Mouse (Mus musculus): ENCODE measurements around the gene Rock2. TPM values are rescaled to one million over a fixed set of nuclear protein-coding genes. Genes with fewer than 3 reads are reported as not detected.

Gene Rock2
- polyA plus RNA-seq, 1 experiment from 2014 or later, result 5.3 TPM

DNA sequence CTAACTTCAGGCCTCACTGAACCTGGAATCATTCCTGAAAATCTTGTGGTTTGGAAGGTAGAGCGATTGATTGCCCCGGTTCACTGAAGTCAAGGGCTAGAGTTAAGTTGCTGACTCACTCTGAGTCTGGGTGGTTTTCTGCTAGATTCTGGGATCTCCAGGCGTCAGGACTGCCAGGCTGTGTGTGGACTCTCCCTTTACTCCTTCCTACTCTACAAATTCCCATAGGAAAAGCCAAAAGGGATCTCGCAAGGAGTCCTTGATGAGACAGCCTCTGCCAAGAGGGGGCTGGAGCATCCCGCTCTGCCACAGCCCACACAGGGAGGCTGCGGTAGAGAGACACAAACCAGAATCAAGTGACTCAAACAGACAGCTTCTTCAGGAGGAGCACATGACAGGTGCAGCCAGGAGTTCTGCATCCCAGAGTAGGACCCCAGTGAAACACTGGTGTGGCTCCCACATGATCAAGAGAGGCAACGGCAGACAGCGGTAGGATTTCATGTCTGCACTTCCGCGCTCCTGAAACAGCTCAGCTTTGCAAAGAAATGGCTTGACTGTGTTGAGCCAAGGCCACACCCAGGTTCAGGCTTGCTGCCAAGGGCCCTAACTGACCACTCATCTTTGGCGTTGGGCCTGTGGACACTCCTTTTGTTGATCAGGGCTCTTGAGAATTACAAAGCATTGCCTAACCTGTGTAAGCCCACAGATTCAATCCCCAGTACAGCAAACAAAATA lies 41.1 kb upstream of the Rock2 start:
- ATAC-seq (peak; percentile 91), DNase-seq (peak; percentile 84)
- H3K9me3 ChIP-seq (ENCODE audit: low read length), result no peaks in the 10 kb centered on the region
- H3K27me3 ChIP-seq (ENCODE audit: insufficient read depth, low read length), result no peaks in the 10 kb centered on the region
- no peaks in the 10 kb centered on the region for H3K36me3 ChIP-seq (replicated peaks; ENCODE audit: insufficient read depth, low read length)
- H3K27ac ChIP-seq (ENCODE audit: low read depth), result peak overlapping the region; percentile 55
- H3K4me1 ChIP-seq (ENCODE audit: insufficient read depth), result peaks cover 8% of the 10 kb centered on the region; the same call in 1 of the 2 replicates
- TF ChIP-seq CTCF (IDR thresholded peaks at IDR 0.05; ENCODE audit: low read depth) (no peak), EP300 (IDR thresholded peaks at IDR 0.05; ENCODE audit: low read depth) (no peak)
- WGBS (ENCODE audit: insufficient replicate concordance), result 67% methylated on average over 11 of the region's 11 CpGs
- H3K4me2 ChIP-seq (ENCODE audit: low read depth, low read length), result peak overlapping the region; percentile 46
- no peak overlapping the region for H3K4me3 ChIP-seq (ENCODE audit: low read depth, low read length)
- H3K9ac ChIP-seq (replicated peaks), result 0 out of 2 replicates have a peak overlapping the region, but pooled peaks have one; percentile 26

DNA sequence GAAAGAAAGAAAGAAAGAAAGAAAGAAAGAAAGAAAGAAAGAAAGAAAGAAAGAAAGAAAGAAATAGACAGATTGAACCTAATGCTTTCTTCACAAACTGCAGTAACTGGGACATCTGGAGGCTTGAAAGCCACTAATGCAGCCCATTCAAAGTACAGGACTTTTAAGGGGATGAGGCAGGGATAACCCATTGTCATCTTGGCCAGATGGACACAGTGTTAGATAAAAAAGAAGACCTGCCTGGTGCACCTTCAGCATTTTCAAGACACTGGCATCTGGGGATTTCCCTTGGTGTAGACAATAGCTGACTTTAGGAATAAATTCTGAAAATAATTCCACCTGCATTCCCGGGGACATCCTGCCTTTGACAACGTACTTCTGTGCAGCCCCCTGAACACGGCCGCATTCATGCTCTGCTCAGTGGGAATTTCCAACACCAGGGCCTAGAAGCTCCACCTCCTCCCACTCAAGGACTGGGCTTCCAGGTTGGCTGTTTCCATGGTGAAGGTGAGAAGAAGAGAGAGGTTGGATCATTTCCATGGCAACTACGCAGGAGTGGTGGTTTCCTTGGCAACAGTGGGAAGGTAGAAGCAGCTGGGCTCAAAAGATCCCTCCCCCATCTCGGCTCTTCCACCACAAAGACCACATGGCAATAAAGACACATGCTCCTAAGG lies 38.9 kb upstream of the Rock2 start:
- no peak for ATAC-seq
- Histone ChIP-seq H3K9me3 (ENCODE audit: low read length) (no peaks in the 10 kb centered on the region), H3K4me3 (ENCODE audit: low read depth, low read length) (no peak overlapping the region), H3K27ac (ENCODE audit: low read depth) (no peak overlapping the region), H3K9ac (replicated peaks) (no peak overlapping the region), H3K4me2 (ENCODE audit: low read depth, low read length) (no peak overlapping the region), H3K27me3 (ENCODE audit: insufficient read depth, low read length) (no peaks in the 10 kb centered on the region), H3K36me3 (replicated peaks; ENCODE audit: insufficient read depth, low read length) (no peaks in the 10 kb centered on the region), H3K4me1 (ENCODE audit: insufficient read depth) (peaks cover 8% of the 10 kb centered on the region; the same call in 1 of the 2 replicates)
- DNase-seq, result no peak
- no peak for TF ChIP-seq CTCF (IDR thresholded peaks at IDR 0.05; ENCODE audit: low read depth)
- no peak for TF ChIP-seq EP300 (IDR thresholded peaks at IDR 0.05; ENCODE audit: low read depth)
- 68% methylated on average over 6 of the region's 6 CpGs for WGBS (ENCODE audit: insufficient replicate concordance)

DNA sequence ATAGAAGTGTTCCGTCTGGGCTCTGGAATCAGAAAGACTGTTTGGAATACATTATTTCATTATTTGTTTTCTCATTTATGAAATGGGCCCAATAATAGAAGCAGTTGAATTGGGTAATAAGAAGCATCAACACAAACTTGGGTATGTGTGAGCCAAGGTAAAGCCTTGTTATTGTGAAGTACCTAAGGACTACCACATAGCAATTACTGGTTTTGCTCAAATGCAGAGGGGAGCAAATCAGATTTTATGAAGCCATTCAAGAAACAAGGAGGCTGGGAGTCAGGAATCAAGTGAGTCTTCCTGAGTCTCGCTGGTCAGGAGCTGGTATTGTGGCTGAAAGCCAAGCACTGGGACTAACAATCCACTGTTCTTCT lies 38.4 kb upstream of the Rock2 start:
- no peak overlapping the region for H3K27ac ChIP-seq (ENCODE audit: low read depth)
- no peak for ATAC-seq
- H3K4me3 ChIP-seq (ENCODE audit: low read depth, low read length), result no peak overlapping the region
- no peak overlapping the region for H3K4me2 ChIP-seq (ENCODE audit: low read depth, low read length)
- no peak overlapping the region for H3K9ac ChIP-seq (replicated peaks)
- DNase-seq, result no peak
- H3K4me1 ChIP-seq (ENCODE audit: insufficient read depth), result 0 out of 2 replicates have a peak, but pooled peaks cover 4% of the 10 kb centered on the region
- 74% methylated on average over 2 of the region's 2 CpGs for WGBS (ENCODE audit: insufficient replicate concordance)
- no peaks in the 10 kb centered on the region for H3K9me3 ChIP-seq (ENCODE audit: low read length)
- TF ChIP-seq CTCF (IDR thresholded peaks at IDR 0.05; ENCODE audit: low read depth) (no peak), EP300 (IDR thresholded peaks at IDR 0.05; ENCODE audit: low read depth) (no peak)
- no peaks in the 10 kb centered on the region for H3K27me3 ChIP-seq (ENCODE audit: insufficient read depth, low read length)
- no peaks in the 10 kb centered on the region for H3K36me3 ChIP-seq (replicated peaks; ENCODE audit: insufficient read depth, low read length)

DNA sequence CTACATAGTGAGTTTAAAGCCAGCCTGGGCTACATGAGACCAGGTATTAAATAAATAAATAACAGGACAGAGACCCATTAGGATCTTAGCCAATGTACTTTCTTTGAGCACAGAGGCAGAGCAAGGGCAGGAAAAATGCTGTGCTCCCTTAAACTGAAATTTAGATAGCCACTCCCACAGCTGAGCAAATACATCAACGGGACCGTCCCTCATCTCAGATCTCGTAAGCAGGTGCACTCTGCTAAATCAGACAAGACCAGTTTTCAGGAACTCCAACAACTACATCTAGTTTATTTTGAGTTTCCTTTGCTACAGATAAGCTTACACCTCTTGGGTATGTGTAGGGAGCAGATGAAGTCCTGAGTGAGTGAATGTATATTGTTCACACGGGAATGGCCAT lies 36.6 kb upstream of the Rock2 start:
- Histone ChIP-seq H3K4me2 (ENCODE audit: low read depth, low read length) (no peak overlapping the region), H3K27me3 (ENCODE audit: insufficient read depth, low read length) (no peaks in the 10 kb centered on the region), H3K9ac (replicated peaks) (no peak overlapping the region), H3K4me1 (ENCODE audit: insufficient read depth) (0 out of 2 replicates have a peak, but pooled peaks cover 4% of the 10 kb centered on the region), H3K36me3 (replicated peaks; ENCODE audit: insufficient read depth, low read length) (no peaks in the 10 kb centered on the region), H3K9me3 (ENCODE audit: low read length) (no peaks in the 10 kb centered on the region), H3K27ac (ENCODE audit: low read depth) (no peak overlapping the region), H3K4me3 (ENCODE audit: low read depth, low read length) (no peak overlapping the region)
- WGBS (ENCODE audit: insufficient replicate concordance), result 49% methylated on average over 4 of the region's 4 CpGs
- TF ChIP-seq CTCF (IDR thresholded peaks at IDR 0.05; ENCODE audit: low read depth) (no peak), EP300 (IDR thresholded peaks at IDR 0.05; ENCODE audit: low read depth) (no peak)
- no peak for ATAC-seq
- DNase-seq, result no peak

DNA sequence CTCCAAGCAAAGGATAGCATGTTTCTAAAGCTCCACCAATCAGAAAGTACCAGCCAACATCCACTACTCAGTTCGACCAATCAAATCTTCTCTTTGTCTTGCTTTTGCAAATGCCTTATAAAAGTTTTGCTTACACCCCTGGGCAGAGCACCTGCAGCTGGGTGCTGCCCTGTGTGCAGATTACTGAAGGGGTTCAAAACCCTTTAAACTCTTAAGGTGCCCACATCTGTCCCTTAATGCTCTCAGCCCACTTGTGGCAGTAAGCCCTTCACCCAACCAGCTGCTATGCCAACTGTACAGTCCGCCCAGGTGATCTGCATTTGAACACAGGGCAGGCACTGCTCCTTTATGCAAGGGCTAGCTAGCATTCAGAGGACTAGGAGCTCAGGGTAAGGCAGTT lies 34.9 kb upstream of the Rock2 start:
- H3K9me3 ChIP-seq (ENCODE audit: low read length), result no peaks in the 10 kb centered on the region
- H3K27me3 ChIP-seq (ENCODE audit: insufficient read depth, low read length), result no peaks in the 10 kb centered on the region
- no peak overlapping the region for H3K4me2 ChIP-seq (ENCODE audit: low read depth, low read length)
- no peak overlapping the region for H3K27ac ChIP-seq (ENCODE audit: low read depth)
- no peak overlapping the region for H3K9ac ChIP-seq (replicated peaks)
- peaks cover under 1% of the 10 kb centered on the region; the same call in 1 of the 2 replicates for H3K4me1 ChIP-seq (ENCODE audit: insufficient read depth)
- TF ChIP-seq EP300 (IDR thresholded peaks at IDR 0.05; ENCODE audit: low read depth) (no peak), CTCF (IDR thresholded peaks at IDR 0.05; ENCODE audit: low read depth) (no peak)
- H3K36me3 ChIP-seq (replicated peaks; ENCODE audit: insufficient read depth, low read length), result no peaks in the 10 kb centered on the region
- DNase-seq, result no peak
- no peak overlapping the region for H3K4me3 ChIP-seq (ENCODE audit: low read depth, low read length)
- 73% methylated on average over 2 of the region's 2 CpGs for WGBS (ENCODE audit: insufficient replicate concordance)
- no peak for ATAC-seq

DNA sequence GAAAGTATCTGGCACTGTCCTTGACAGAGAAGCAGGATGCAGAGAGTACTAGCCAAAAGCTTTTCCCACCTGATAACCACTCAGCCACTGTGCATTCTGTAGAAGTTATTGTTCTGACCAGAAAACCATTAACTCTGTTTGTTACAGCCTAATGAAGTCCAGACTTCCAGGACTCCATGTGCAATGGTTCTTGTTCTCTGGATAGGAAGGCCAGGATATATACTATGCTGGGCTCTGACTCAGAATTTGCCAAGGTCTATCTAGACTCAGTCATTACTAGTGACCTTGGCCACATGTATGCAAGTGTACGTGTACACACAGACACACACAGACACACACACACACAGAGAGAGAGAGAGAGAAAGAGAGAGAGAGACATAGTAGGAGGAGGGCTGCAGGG lies 34.2 kb upstream of the Rock2 start:
- Histone ChIP-seq H3K4me3 (ENCODE audit: low read depth, low read length) (no peak overlapping the region), H3K9ac (replicated peaks) (no peak overlapping the region), H3K27me3 (ENCODE audit: insufficient read depth, low read length) (no peaks in the 10 kb centered on the region), H3K9me3 (ENCODE audit: low read length) (no peaks in the 10 kb centered on the region), H3K4me1 (ENCODE audit: insufficient read depth) (peaks cover 8% of the 10 kb centered on the region), H3K27ac (ENCODE audit: low read depth) (no peak overlapping the region), H3K36me3 (replicated peaks; ENCODE audit: insufficient read depth, low read length) (no peaks in the 10 kb centered on the region), H3K4me2 (ENCODE audit: low read depth, low read length) (no peak overlapping the region)
- 50% methylated on average over 1 of the region's 1 CpGs for WGBS (ENCODE audit: insufficient replicate concordance)
- no peak for DNase-seq
- TF ChIP-seq CTCF (IDR thresholded peaks at IDR 0.05; ENCODE audit: low read depth), result no peak
- no peak for TF ChIP-seq EP300 (IDR thresholded peaks at IDR 0.05; ENCODE audit: low read depth)
- no peak for ATAC-seq
